Mouse (Mus musculus): ENCODE data around the gene Sgpp2.

GRCm38 (mm10) chr1:78420271-78420670 is 110.1 kb downstream of the Sgpp2 start:
- TF ChIP-seq POLR2A (IDR thresholded peaks at IDR 0.05; ENCODE audit: low read depth, low read length): no peak
- no peak for TF ChIP-seq CTCF (IDR thresholded peaks at IDR 0.05; ENCODE audit: extremely low read depth, insufficient read depth, insufficient read length, insufficient replicate concordance)
